Mouse (Mus musculus): ENCODE data around the gene Polr2g.

- TF ChIP-seq E2F4 (IDR thresholded peaks at IDR 0.05; ENCODE audit: insufficient read depth) (no peak), POLR2A (IDR thresholded peaks at IDR 0.05; ENCODE audit: insufficient read length, low read depth) (no peak)
These were observed 8.4 kb upstream of the Polr2g start for GRCm38 (mm10) chr19:8806810-8807209.

Data from myocyte (in vitro differentiated cells).